Mouse (Mus musculus) 3134 (cell line): Measurements from ENCODE around the gene Rrm1.

Experiments
- DNase-seq: peaks from one replicate; pipeline ENCODE4 v3.0.0-alpha.2; 2011; ENCODE audit warnings: low spot score; ENCODE audit not compliant: insufficient read length; ENCODE audit errors: extremely low read depth

Gene Rrm1

GRCm38 (mm10) chr7:102517051-102517335, 75.5 kb downstream of the Rrm1 start:
- no peak for DNase-seq
